Mouse (Mus musculus): ENCODE results near the gene Gm9117. TPM values are rescaled to one million over a fixed set of nuclear protein-coding genes. Genes with fewer than 3 reads are reported as not detected.

The Gm9117 gene
- total RNA-seq (2023): not detected

DNA sequence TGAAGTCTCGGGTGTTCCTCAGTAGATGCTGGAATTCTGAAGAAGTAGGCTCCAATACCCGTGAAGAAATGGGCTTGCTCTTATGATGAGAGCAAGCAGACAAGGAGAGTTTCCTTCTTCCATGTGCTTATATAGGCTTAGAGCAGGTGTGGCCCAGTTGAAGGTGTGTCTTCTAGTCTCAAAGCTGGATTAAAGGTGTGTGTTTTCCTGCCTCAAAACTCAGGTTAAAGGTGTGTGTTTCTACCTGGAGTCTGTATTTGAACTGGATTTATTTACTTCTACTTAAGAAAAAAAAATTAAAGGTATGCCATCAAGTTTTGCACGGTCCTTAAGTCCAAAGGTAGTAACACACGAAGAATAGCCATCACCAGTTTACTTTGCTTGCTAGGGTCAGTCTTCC lies at the start of gene Gm9117:
Gene Gm9117, minus strand, starts transcription at position 101 of the 400 bp plus-strand sequence.

GRCm38 (mm10) chr3:93961214-93961613 lies 17.9 kb upstream of the Gm9117 start, which contains the start of gene Tdpoz5:
Gene Tdpoz5, minus strand, starts transcription at chr3:93961314.

Other genes starting within 250 kb of the Gm9117 start
- not detected for gene Gm5773, start 170.5 kb downstream of the Gm9117 start, total RNA-seq (2023)
- not detected for gene Tdpoz4, start 147.1 kb downstream of the Gm9117 start, total RNA-seq (2023)
- not detected for gene Tdpoz3, start 117.5 kb downstream of the Gm9117 start, total RNA-seq (2023)
- not detected for gene Tdpoz5, start 17.8 kb upstream of the Gm9117 start, total RNA-seq (2023)
- gene Gm9125, start 111.3 kb upstream of the Gm9117 start, total RNA-seq (2023): not detected
- gene Gm10697, start 129.1 kb upstream of the Gm9117 start, total RNA-seq (2023): not detected
- gene Gm10696, start 234.7 kb upstream of the Gm9117 start, total RNA-seq (2023): not detected

All from monocyte, adult 59 days (primary cell).